Comparison of ENCODE assay signal across 18 mouse cellular contexts in the genomic region with DNA sequence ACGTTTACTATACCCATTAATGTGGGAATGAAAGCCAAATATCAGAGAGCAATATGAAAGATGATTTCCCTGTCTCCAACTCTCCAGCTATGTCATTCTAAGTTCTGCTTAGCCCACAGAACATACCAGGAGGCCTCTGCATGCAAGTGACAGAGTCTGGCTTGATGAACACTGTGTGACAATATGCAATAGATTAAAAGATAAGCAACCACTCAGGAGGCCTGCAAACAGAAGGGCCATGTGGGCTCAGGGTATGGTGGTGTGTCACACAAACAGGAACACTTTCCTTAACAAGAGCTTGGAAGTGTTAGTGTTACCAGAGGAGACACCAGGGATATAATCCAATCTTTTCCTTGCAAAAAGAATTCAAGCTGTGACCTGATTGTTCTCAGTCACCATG.
DNase-seq lines count a peak whose midpoint lies in the region; ATAC-seq and TF ChIP-seq lines count a peak whose summit lies in the region.
"Had no signal": no experiment of that assay in that cellular context is flagged by ENCODE, and none has a peak within 500 bp of the region (broad histone marks: within the 10 kb centered on the region; RNA-seq: fewer than 3 reads in every experiment).

No protein-coding gene starts in this region.

- no peak overlapping the region for H3K4me3 ChIP-seq in lung, embryonic 14.5 days (ENCODE audit: low read depth, low read length)
- no peak overlapping the region for H3K4me3 ChIP-seq in intestine, embryonic 16.5 days (ENCODE audit: low read length)
- H3K4me3 ChIP-seq: embryonic facial prominence, embryonic 10.5 days; embryonic facial prominence, embryonic 12.5 days; forebrain, embryonic 13.5 days; forebrain, embryonic 15.5 days had no signal

- no peaks in the 10 kb centered on the region for H3K27me3 ChIP-seq in lung, embryonic 14.5 days (ENCODE audit: insufficient read depth, low read length)
- H3K27me3 ChIP-seq in intestine, embryonic 16.5 days (replicated peaks; ENCODE audit: control insufficient read depth, insufficient read depth, low read length) = no peaks in the 10 kb centered on the region
- H3K27me3 ChIP-seq: embryonic facial prominence, embryonic 12.5 days; forebrain, embryonic 13.5 days; forebrain, embryonic 15.5 days had no signal

- TF ChIP-seq CTCF in lung, embryonic 14.5 days (IDR thresholded peaks at IDR 0.05; ENCODE audit: low read depth) = no peak

- H3K9me3 ChIP-seq in lung, embryonic 14.5 days (ENCODE audit: low read depth, low read length) = no peaks in the 10 kb centered on the region
- no peaks in the 10 kb centered on the region for H3K9me3 ChIP-seq in intestine, embryonic 16.5 days (ENCODE audit: control insufficient read depth, low read length)
- H3K9me3 ChIP-seq: embryonic facial prominence, embryonic 10.5 days; embryonic facial prominence, embryonic 12.5 days; forebrain, embryonic 13.5 days; forebrain, embryonic 15.5 days had no signal

- no peaks in the 10 kb centered on the region for H3K36me3 ChIP-seq in lung, embryonic 14.5 days (ENCODE audit: insufficient read depth)
- no peaks in the 10 kb centered on the region for H3K36me3 ChIP-seq in intestine, embryonic 16.5 days (ENCODE audit: control insufficient read depth, insufficient read depth, low read length)
- H3K36me3 ChIP-seq: embryonic facial prominence, embryonic 10.5 days; embryonic facial prominence, embryonic 12.5 days; forebrain, embryonic 15.5 days had no signal

- H3K4me1 ChIP-seq in lung, embryonic 14.5 days (ENCODE audit: insufficient read depth) = no peaks in the 10 kb centered on the region
- H3K4me1 ChIP-seq in intestine, embryonic 16.5 days (ENCODE audit: control insufficient read depth, insufficient read depth, low read length) = 0 out of 2 replicates have a peak, but pooled peaks cover 3% of the 10 kb centered on the region
- H3K4me1 ChIP-seq: embryonic facial prominence, embryonic 10.5 days; embryonic facial prominence, embryonic 12.5 days; forebrain, embryonic 13.5 days; forebrain, embryonic 15.5 days had no signal

- peak; percentile 38; the same call in 1 of the 2 replicates for ATAC-seq in lung, embryonic 14.5 days (ENCODE audit: insufficient read depth)
- ATAC-seq in intestine, embryonic 16.5 days = peak; percentile 85
- ATAC-seq: forebrain, embryonic 13.5 days; forebrain, embryonic 15.5 days had no signal

- no peak overlapping the region for H3K27ac ChIP-seq in lung, embryonic 14.5 days (ENCODE audit: low read depth)
- H3K27ac ChIP-seq in intestine, embryonic 16.5 days (ENCODE audit: low read length) = no peak overlapping the region
- H3K27ac ChIP-seq: embryonic facial prominence, embryonic 10.5 days; embryonic facial prominence, embryonic 12.5 days; forebrain, embryonic 13.5 days; forebrain, embryonic 15.5 days had no signal

- DNase-seq in layer of hippocampus, adult 11-12 months (ENCODE audit: low spot score) = peak; percentile 9
- no peak for DNase-seq in layer of hippocampus, adult 9-10 months (ENCODE audit: low spot score)
- DNase-seq in lung, embryonic 14.5 days = no peak
- DNase-seq in lung, postnatal 36 days = no peak
- no peak for DNase-seq in right cerebral cortex, postnatal 36 days (ENCODE audit: low spot score in 2 of 2)
- DNase-seq: adrenal gland, adult 2 months; adrenal gland, postnatal 10 days; adrenal gland, postnatal 25 days; cerebellum, adult 11-12 months; cerebellum, adult 2 months; cerebellum, adult 9-10 months; cerebellum, postnatal 10 days; cerebellum, postnatal 25 days had no signal

- 56% methylated on average over 1 of the region's 1 CpGs for WGBS in lung, embryonic 14.5 days
- 67% methylated on average over 1 of the region's 1 CpGs for WGBS in intestine, embryonic 16.5 days

- H3K9ac ChIP-seq in lung, embryonic 14.5 days = no peak overlapping the region
- H3K9ac ChIP-seq in intestine, embryonic 16.5 days (ENCODE audit: low read depth, low read length) = no peak overlapping the region
- H3K9ac ChIP-seq: embryonic facial prominence, embryonic 12.5 days; forebrain, embryonic 13.5 days; forebrain, embryonic 15.5 days had no signal

- H3K4me2 ChIP-seq in lung, embryonic 14.5 days = no peak overlapping the region
- H3K4me2 ChIP-seq in intestine, embryonic 16.5 days (ENCODE audit: low read depth, low read length) = no peak overlapping the region
- H3K4me2 ChIP-seq: embryonic facial prominence, embryonic 12.5 days; forebrain, embryonic 13.5 days; forebrain, embryonic 15.5 days had no signal
